Mouse (Mus musculus) stomach, postnatal 0 days (tissue): ENCODE data around the gene H2al1g.

Experiments
- CTCF ChIP-seq: IDR thresholded peaks from 2 replicates; pipeline ENCODE4 v1.5.1; 2016; ENCODE audit warnings: antibody characterized with exemption, low read depth, mild to moderate bottlenecking, moderate library complexity
- EP300 ChIP-seq: optimal IDR thresholded peaks from 2 replicates; pipeline ENCODE3; 2016; ENCODE audit warnings: antibody characterized with exemption

DNA sequence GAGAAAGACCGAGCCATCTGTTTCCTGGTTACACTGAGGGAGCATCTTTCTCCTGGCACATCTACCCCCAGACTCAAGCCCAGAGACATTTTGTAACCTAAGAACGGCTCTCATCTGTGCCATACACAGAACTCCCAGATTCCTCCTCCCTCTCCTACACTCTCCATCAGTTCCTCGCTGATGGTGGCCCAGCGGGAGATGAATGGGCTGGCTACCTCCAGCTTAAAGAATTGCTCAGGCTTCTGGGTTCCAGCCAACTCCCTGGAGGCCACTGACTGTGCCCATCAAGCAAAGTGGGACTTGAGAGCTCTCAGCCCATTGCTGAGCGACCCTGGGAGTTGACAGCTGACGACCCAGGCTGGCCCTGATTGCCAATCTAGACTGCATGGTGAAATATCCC is 45.8 kb downstream of the H2al1g start:
- no peak for TF ChIP-seq CTCF
- TF ChIP-seq EP300 = no peak
